Mouse (Mus musculus) kidney, embryonic 14.5 days (tissue): ENCODE results near the gene Hand2. TPM values are rescaled to one million over a fixed set of nuclear protein-coding genes. Genes with fewer than 3 reads are reported as not detected.
A peak's percentile ranks its signal among the peaks of the same experiment; 100 is the strongest.

Experiments used
- ATAC-seq: fragments of 200-750 bp; cut with Nextera tagmentation; 2 replicates; pipeline ENCODE4 v1.8.0; 2017; ENCODE audit warnings: moderate number of reproducible peaks, mild to moderate bottlenecking, moderate TSS enrichment, moderate library complexity; ENCODE audit not compliant: low FRiP score, low TSS enrichment
- H3K27ac ChIP-seq: fragments of 300-500 bp; sonication (generic); 2 replicates; pipeline ENCODE4 v1.5.1; 2014; ENCODE audit warnings: low read depth, mild to moderate bottlenecking, low read length, moderate library complexity, mixed read lengths
- H3K27me3 ChIP-seq: fragments of 300-500 bp; sonication (generic); 2 replicates; pipeline ENCODE4 v1.6.1; 2014; ENCODE audit warnings: mild to moderate bottlenecking, low read length; ENCODE audit not compliant: control insufficient read depth, insufficient read depth
- H3K36me3 ChIP-seq: fragments of 300-500 bp; sonication (generic); 2 replicates; pipeline ENCODE4 v1.6.1; 2014; ENCODE audit warnings: low read length, mixed read lengths; ENCODE audit not compliant: control insufficient read depth, insufficient read depth
- H3K4me1 ChIP-seq: fragments of 300-500 bp; sonication (generic); 2 replicates; pipeline ENCODE4 v1.6.1; 2014; ENCODE audit warnings: low read length, mixed read lengths; ENCODE audit not compliant: control insufficient read depth, insufficient read depth
- H3K4me2 ChIP-seq: fragments of 300-500 bp; sonication (generic); replicated peaks from 2 replicates; pipeline ENCODE4 v1.6.1; 2014; ENCODE audit warnings: low read depth, mild to moderate bottlenecking, low read length
- H3K4me3 ChIP-seq: fragments of 300-500 bp; sonication (generic); 2 replicates; pipeline ENCODE4 v1.5.1; 2014; ENCODE audit warnings: mild to moderate bottlenecking, low read length
- H3K9ac ChIP-seq: fragments of 300-500 bp; sonication (generic); 2 replicates; pipeline ENCODE4 v1.6.1; 2014; ENCODE audit warnings: low read depth, mild to moderate bottlenecking, low read length, moderate library complexity
- H3K9me3 ChIP-seq: fragments of 300-500 bp; sonication (generic); 2 replicates; pipeline ENCODE4 v1.6.1; 2016; ENCODE audit warnings: low read length; ENCODE audit not compliant: control insufficient read depth
- WGBS: fragments of 180-500 bp; shearing (Covaris S2); extraction: QIAGEN DNeasy Blood & Tissue Kit; methylation state at CpG from one replicate; pipeline ENCODE4 v1.1.7; 2014; 5-methylcytosine and 5-hydroxymethylcytosine counted together
- polyA plus RNA-seq: library from polyadenylated mRNA; unstranded; fragments of >200 nt; fragmentation: Nextera tagmentation; extraction: Ambion mirVana; gene quantifications from 2 replicates; pipeline ENCODE4 v1.2.1, GENCODE M21; 2014

Gene Hand2
- polyA plus RNA-seq, 1 experiment from 2014 or later = not detected

- no peak overlapping the region for H3K4me3 ChIP-seq
Observed at GRCm38 (mm10) chr8:57313583-57313982, 7.2 kb upstream of the Hand2 start.

GRCm38 (mm10) chr8:57314216-57314615 lies 6.6 kb upstream of the Hand2 start:
- Histone ChIP-seq H3K4me1 (no peaks in the 10 kb centered on the region), H3K4me3 (no peak overlapping the region), H3K27ac (no peak overlapping the region), H3K27me3 (peaks cover 86% of the 10 kb centered on the region), H3K4me2 (no peak overlapping the region), H3K9me3 (no peaks in the 10 kb centered on the region), H3K36me3 (no peaks in the 10 kb centered on the region), H3K9ac (no peak overlapping the region)
- WGBS = 1% methylated on average over 10 of the region's 10 CpGs
- ATAC-seq = peak; percentile 58; the same call in 1 of the 2 replicates

More at GRCm38 (mm10) chr8:57313583-57313982, 7.2 kb upstream of the Hand2 start:
- no peak for ATAC-seq
- H3K36me3 ChIP-seq = no peaks in the 10 kb centered on the region
- H3K4me2 ChIP-seq = no peak overlapping the region
- no peak overlapping the region for H3K9ac ChIP-seq
- peaks cover 79% of the 10 kb centered on the region for H3K27me3 ChIP-seq
- no peak overlapping the region for H3K27ac ChIP-seq
- WGBS = 5% methylated on average over 10 of the region's 10 CpGs
- H3K9me3 ChIP-seq = no peaks in the 10 kb centered on the region
- H3K4me1 ChIP-seq = no peaks in the 10 kb centered on the region

GRCm38 (mm10) chr8:57315471-57315870 lies 5.3 kb upstream of the Hand2 start:
- H3K4me3 ChIP-seq = no peak overlapping the region
- 2% methylated on average over 3 of the region's 3 CpGs for WGBS
- no peak overlapping the region for H3K27ac ChIP-seq
- H3K9me3 ChIP-seq = no peaks in the 10 kb centered on the region
- H3K4me2 ChIP-seq = no peak overlapping the region
- no peak overlapping the region for H3K9ac ChIP-seq
- no peaks in the 10 kb centered on the region for H3K36me3 ChIP-seq
- H3K4me1 ChIP-seq = no peaks in the 10 kb centered on the region
- no peak for ATAC-seq
- peaks cover 84% of the 10 kb centered on the region for H3K27me3 ChIP-seq

GRCm38 (mm10) chr8:57317107-57317506 lies 3.7 kb upstream of the Hand2 start:
- Histone ChIP-seq H3K4me1 (0 out of 2 replicates have a peak, but pooled peaks cover 7% of the 10 kb centered on the region), H3K36me3 (no peaks in the 10 kb centered on the region), H3K27me3 (peaks cover 88% of the 10 kb centered on the region), H3K9me3 (no peaks in the 10 kb centered on the region), H3K9ac (no peak overlapping the region), H3K27ac (no peak overlapping the region), H3K4me2 (no peak overlapping the region), H3K4me3 (no peak overlapping the region)
- ATAC-seq = no peak

GRCm38 (mm10) chr8:57317890-57318480 lies 2.8 kb upstream of the Hand2 start:
- Histone ChIP-seq H3K36me3 (no peaks in the 10 kb centered on the region), H3K27me3 (peaks cover 88% of the 10 kb centered on the region), H3K4me1 (0 out of 2 replicates have a peak, but pooled peaks cover 7% of the 10 kb centered on the region), H3K27ac (no peak overlapping the region), H3K9me3 (no peaks in the 10 kb centered on the region), H3K9ac (no peak overlapping the region), H3K4me2 (no peak overlapping the region), H3K4me3 (no peak overlapping the region; the same call in 1 of the 2 replicates)
- no peak for ATAC-seq
- 5% methylated on average over 5 of the region's 5 CpGs for WGBS

- no peak overlapping the region for H3K27ac ChIP-seq
- peaks cover 87% of the 10 kb centered on the region for H3K27me3 ChIP-seq
- WGBS = under 1% methylated on average over 17 of the region's 17 CpGs
- 0 out of 2 replicates have a peak, but pooled peaks cover 7% of the 10 kb centered on the region for H3K4me1 ChIP-seq
- H3K9me3 ChIP-seq = no peaks in the 10 kb centered on the region
- H3K9ac ChIP-seq = no peak overlapping the region
- no peak overlapping the region for H3K4me2 ChIP-seq
- H3K4me3 ChIP-seq = no peak overlapping the region; the same call in 1 of the 2 replicates
- no peak for ATAC-seq
- no peaks in the 10 kb centered on the region for H3K36me3 ChIP-seq
Observed at GRCm38 (mm10) chr8:57319092-57319980, 1.4 kb upstream of the Hand2 start.

GRCm38 (mm10) chr8:57319981-57320585 lies 700 bp upstream of the Hand2 start:
- no peak overlapping the region for H3K4me2 ChIP-seq
- WGBS = 1% methylated on average over 22 of the region's 22 CpGs
- 0 out of 2 replicates have a peak, but pooled peaks cover 7% of the 10 kb centered on the region for H3K4me1 ChIP-seq
- H3K36me3 ChIP-seq = no peaks in the 10 kb centered on the region
- no peak overlapping the region for H3K27ac ChIP-seq
- no peak for ATAC-seq
- no peaks in the 10 kb centered on the region for H3K9me3 ChIP-seq
- H3K9ac ChIP-seq = no peak overlapping the region
- peaks cover 88% of the 10 kb centered on the region for H3K27me3 ChIP-seq
- no peak overlapping the region for H3K4me3 ChIP-seq

GRCm38 (mm10) chr8:57321898-57322895 lies 1.4 kb downstream of the Hand2 start:
- Histone ChIP-seq H3K4me3 (peak overlapping the region; percentile 40), H3K4me1 (0 out of 2 replicates have a peak, but pooled peaks cover 7% of the 10 kb centered on the region), H3K9ac (peak overlapping the region; percentile 42; the same call in 1 of the 2 replicates), H3K4me2 (peak overlapping the region; percentile 56), H3K36me3 (no peaks in the 10 kb centered on the region), H3K27ac (no peak overlapping the region; the same call in 1 of the 2 replicates), H3K27me3 (peaks cover 87% of the 10 kb centered on the region), H3K9me3 (no peaks in the 10 kb centered on the region)
- WGBS = under 1% methylated on average over 55 of the region's 64 CpGs
- ATAC-seq = no peak; the same call in 1 of the 2 replicates
